Mouse (Mus musculus) forebrain, embryonic 12.5 days (tissue): Measurements from ENCODE around the gene Nfia. TPM values are rescaled to one million over a fixed set of nuclear protein-coding genes. Genes with fewer than 3 reads are reported as not detected.
A peak's percentile ranks its signal among the peaks of the same experiment; 100 is the strongest.

Experiments used
- ATAC-seq: fragments of 200-750 bp; cut with Nextera tagmentation; 2 replicates; pipeline ENCODE4 v1.8.0; 2017; ENCODE audit warnings: moderate TSS enrichment; ENCODE audit not compliant: low FRiP score
- H3K27ac ChIP-seq: fragments of 300-500 bp; sonication (generic); 2 replicates; pipeline ENCODE4 v1.5.1; 2016; ENCODE audit warnings: mild to moderate bottlenecking
- H3K27me3 ChIP-seq: fragments of 300-500 bp; sonication (generic); 2 replicates; pipeline ENCODE4 v1.6.1; 2016; ENCODE audit warnings: mild to moderate bottlenecking
- H3K36me3 ChIP-seq: fragments of 300-500 bp; sonication (generic); replicated peaks from 2 replicates; pipeline ENCODE4 v1.6.1; 2016; ENCODE audit warnings: mild to moderate bottlenecking
- H3K4me1 ChIP-seq: fragments of 300-500 bp; sonication (generic); 2 replicates; pipeline ENCODE4 v1.6.1; 2016
- H3K4me2 ChIP-seq: fragments of 300-500 bp; sonication (generic); 2 replicates; pipeline ENCODE4 v1.6.1; 2016; ENCODE audit warnings: mild to moderate bottlenecking, moderate library complexity
- H3K4me3 ChIP-seq: fragments of 300-500 bp; sonication (generic); replicated peaks from 2 replicates; pipeline ENCODE4 v1.5.1; 2016; ENCODE audit warnings: mild to moderate bottlenecking
- H3K9ac ChIP-seq: fragments of 300-500 bp; sonication (generic); 2 replicates; pipeline ENCODE4 v1.6.1; 2016; ENCODE audit warnings: mild to moderate bottlenecking
- H3K9me3 ChIP-seq: fragments of 300-500 bp; sonication (generic); 2 replicates; pipeline ENCODE4 v1.6.1; 2016
- WGBS: fragments of 180-500 bp; shearing (Covaris S2); methylation state at CpG from one replicate; pipeline ENCODE4 v1.1.7; 2016; 5-methylcytosine and 5-hydroxymethylcytosine counted together
- polyA plus RNA-seq: library from polyadenylated mRNA; unstranded; fragments of >200 nt; fragmentation: Nextera tagmentation; extraction: Ambion mirVana; gene quantifications from 2 replicates; pipeline ENCODE4 v1.2.1, GENCODE M21; 2016

Nfia gene
- polyA plus RNA-seq, 1 experiment from 2014 or later = 62.1 TPM

DNA sequence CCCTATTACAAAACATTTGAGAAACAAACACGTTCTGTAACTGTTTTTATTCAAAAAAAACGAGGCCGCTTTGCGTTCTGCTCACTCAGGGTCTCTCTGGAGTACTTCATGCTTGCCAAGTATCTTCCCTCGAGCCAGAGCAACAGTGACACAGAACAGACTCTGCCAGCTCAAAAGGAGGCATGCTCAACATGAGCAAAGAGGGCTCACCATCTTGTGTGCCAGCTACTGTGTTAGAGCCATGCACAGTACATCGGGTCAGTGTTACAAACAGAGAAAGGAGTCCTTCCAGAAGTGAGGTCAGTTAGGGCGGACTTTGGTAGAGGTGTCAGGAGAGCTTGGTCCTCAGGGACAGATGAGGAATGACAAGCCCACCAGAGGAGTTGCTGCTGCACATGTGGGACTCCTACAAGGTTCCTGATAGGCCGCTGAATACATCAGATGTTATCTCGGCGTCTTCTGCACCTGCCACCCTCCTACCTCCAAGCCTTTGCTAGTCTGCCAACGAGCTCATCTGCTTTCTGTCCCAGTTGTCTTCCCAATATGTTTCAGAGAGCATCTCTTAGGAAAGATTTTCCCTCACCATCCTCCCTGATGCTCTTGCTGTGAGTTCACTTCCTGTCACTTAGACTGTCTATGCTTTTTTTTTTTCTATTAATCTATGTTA lies 224.8 kb downstream of the Nfia start:
- no peak for ATAC-seq
- 89% methylated on average over 11 of the region's 11 CpGs for whole genome bisulfite sequencing

DNA sequence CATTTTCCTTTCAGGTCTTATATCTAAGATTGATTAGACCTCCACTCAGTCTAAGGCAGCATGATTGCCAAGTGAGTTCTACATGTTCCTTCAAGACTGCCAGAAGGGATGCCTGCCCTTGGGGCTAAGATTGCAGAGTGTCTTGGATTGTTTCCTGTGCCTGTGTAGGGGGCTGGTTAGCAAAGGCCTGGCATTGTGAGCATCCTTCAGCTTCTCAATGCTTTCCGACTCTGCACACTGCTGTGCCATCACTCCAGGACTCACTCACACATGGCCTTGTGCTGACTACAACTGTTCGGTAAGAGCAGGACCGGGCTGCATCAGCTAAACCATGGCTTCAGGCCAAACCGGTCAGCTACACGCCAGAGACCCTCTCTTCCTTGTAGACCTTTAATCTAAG lies 229.7 kb downstream of the Nfia start:
- WGBS = 84% methylated on average over 5 of the region's 5 CpGs
- H3K27me3 ChIP-seq = no peaks in the 10 kb centered on the region
- 0 out of 2 replicates have a peak overlapping the region, but pooled peaks have one; percentile 3 for H3K27ac ChIP-seq
- H3K9ac ChIP-seq = no peak overlapping the region
- no peak overlapping the region for H3K4me2 ChIP-seq
- H3K9me3 ChIP-seq = no peaks in the 10 kb centered on the region
- H3K4me1 ChIP-seq = peaks cover 34% of the 10 kb centered on the region
- no peak for ATAC-seq
- H3K36me3 ChIP-seq = peaks cover 8% of the 10 kb centered on the region; the same call in 1 of the 2 replicates
- no peak overlapping the region for H3K4me3 ChIP-seq

More for the DNA sequence above, 224.8 kb downstream of the Nfia start:
- Histone ChIP-seq H3K9ac (no peak overlapping the region), H3K9me3 (no peaks in the 10 kb centered on the region), H3K4me2 (no peak overlapping the region), H3K4me1 (peaks cover 4% of the 10 kb centered on the region; the same call in 1 of the 2 replicates), H3K27me3 (no peaks in the 10 kb centered on the region), H3K27ac (no peak overlapping the region), H3K36me3 (peaks cover 7% of the 10 kb centered on the region; the same call in 1 of the 2 replicates), H3K4me3 (no peak overlapping the region)

DNA sequence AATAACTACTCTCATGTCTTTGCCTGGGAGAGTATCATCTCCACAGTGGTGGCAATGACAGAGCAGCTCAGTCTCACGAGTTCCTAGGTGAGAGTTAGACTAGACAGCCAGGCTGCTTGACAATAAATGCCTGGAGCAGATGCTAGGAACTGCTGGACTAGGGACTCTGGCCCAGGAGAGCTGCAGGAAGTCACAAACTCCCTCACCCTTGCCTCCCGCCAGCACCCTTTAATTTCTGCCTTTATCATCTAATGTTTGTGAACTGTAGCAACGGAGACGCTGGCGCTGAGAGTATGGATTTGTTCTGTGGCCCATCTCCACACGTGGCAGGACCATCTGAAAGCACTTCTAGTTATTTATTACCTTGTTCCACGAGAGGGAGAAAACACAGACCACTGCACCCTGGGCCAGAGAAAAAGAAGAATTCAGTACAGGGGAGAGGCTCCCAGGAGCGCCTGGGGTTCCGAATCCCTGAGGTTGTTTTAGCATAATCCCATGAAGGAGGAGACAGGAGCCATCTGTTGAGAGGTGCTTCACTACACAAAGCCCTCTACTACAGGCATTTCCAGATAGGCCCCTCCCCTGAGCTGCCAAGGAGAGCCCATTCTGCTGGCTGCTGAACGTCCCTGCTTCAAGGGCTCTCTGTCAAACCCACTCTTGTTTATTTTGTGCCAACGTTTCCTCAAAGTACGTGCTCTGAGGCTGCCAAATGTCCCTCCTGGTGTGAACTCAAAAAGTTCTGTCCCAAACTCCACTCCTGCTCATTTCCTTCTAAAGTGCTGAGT lies 231.0 kb downstream of the Nfia start:
- Histone ChIP-seq H3K9ac (peak overlapping the region; percentile 12; the same call in 1 of the 2 replicates), H3K4me1 (peaks cover 34% of the 10 kb centered on the region), H3K9me3 (no peaks in the 10 kb centered on the region), H3K36me3 (peaks cover 8% of the 10 kb centered on the region; the same call in 1 of the 2 replicates), H3K4me2 (peak overlapping the region; percentile 25), H3K4me3 (no peak overlapping the region), H3K27ac (peak overlapping the region; percentile 85), H3K27me3 (no peaks in the 10 kb centered on the region)
- 21% methylated on average over 12 of the region's 12 CpGs for WGBS
- ATAC-seq = peak; percentile 73

DNA sequence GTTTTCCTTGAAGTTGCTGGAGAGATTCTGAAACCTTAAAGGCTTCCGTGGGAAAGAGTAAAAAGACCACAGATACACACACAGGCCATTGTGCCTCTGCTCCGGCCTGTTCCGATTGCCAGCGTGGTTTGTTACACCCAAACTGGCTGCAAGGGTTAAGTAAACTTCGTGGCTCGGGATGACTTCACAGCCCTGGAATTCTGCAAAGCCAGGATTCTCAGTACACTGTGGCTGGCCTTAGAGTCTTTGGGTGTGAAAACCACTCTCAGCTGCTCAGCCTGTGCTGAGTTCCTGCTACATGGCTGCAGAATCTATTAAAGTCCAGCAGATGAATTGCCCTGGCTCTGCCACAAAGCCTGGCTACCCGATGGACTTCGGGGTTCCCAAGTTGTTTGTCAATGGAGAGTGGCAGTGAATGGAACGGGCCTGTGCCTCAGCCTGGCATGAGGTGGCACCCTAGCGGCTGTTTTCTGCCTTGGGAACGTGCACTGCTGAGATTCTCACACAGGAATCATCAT lies 231.6 kb downstream of the Nfia start:
- H3K9me3 ChIP-seq = no peaks in the 10 kb centered on the region
- peak overlapping the region; percentile 85 for H3K27ac ChIP-seq
- no peaks in the 10 kb centered on the region for H3K27me3 ChIP-seq
- H3K4me3 ChIP-seq = no peak overlapping the region
- H3K4me1 ChIP-seq = peaks cover 40% of the 10 kb centered on the region
- WGBS = 4% methylated on average over 11 of the region's 11 CpGs
- H3K4me2 ChIP-seq = peak overlapping the region; percentile 25
- ATAC-seq = peak; percentile 85
- 0 out of 2 replicates have a peak overlapping the region, but pooled peaks have one; percentile 12 for H3K9ac ChIP-seq
- peaks cover 8% of the 10 kb centered on the region; the same call in 1 of the 2 replicates for H3K36me3 ChIP-seq

DNA sequence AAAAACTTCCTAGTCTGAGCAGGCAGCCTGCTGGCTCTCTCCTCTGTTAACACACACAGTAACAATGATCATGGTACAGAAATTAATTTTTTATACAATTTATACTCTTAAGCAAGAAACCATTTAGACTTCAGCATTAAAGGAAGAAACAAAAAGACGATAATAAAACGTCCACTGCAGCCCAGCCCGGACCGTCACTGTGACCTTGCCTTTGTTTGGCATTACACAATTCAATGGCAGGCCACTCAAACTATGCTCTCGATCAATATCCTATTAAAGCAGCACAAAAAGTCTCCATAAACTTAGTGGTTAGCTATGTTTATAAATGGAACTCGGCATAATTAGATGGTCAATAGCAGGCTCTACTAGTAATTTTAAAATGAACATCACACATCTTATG lies 232.5 kb downstream of the Nfia start:
- Histone ChIP-seq H3K9ac (no peak overlapping the region), H3K4me2 (no peak overlapping the region), H3K4me1 (peaks cover 47% of the 10 kb centered on the region), H3K4me3 (no peak overlapping the region), H3K9me3 (no peaks in the 10 kb centered on the region), H3K36me3 (peaks cover 8% of the 10 kb centered on the region; the same call in 1 of the 2 replicates), H3K27me3 (no peaks in the 10 kb centered on the region), H3K27ac (peak overlapping the region; percentile 85)
- ATAC-seq = no peak
- 46% methylated on average over 6 of the region's 6 CpGs for WGBS

DNA sequence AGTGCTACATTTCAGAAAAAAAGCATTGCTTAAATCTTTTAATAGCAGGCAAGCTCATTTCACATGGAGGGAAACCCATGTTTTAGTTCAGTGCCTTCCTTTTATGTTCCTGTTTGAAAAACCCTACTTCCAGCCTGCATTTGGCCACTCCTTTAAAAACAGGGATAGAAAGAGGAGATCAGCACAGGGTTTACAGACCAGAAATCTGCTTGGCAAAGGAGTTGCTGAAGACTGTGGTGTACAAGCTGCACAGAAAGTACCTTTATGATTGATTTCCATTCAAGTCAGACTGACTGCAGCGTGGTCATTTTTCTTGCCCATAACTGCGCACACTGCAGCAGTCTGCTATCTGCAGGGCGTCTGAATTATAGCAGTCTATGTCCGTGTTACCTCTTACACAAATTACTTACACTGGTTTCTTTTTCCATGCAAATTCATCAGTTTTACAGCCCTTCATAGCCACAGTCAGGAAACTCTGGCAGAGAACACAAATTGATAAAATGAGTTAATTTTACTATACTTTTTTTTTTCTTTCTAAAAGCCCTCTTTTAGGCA lies 236.4 kb downstream of the Nfia start:
- Histone ChIP-seq H3K36me3 (no peaks in the 10 kb centered on the region), H3K9ac (no peak overlapping the region), H3K27ac (peak overlapping the region; percentile 68), H3K4me2 (no peak overlapping the region), H3K4me3 (no peak overlapping the region), H3K27me3 (no peaks in the 10 kb centered on the region), H3K9me3 (no peaks in the 10 kb centered on the region), H3K4me1 (peaks cover 31% of the 10 kb centered on the region)
- WGBS = 57% methylated on average over 4 of the region's 4 CpGs
- ATAC-seq = no peak

DNA sequence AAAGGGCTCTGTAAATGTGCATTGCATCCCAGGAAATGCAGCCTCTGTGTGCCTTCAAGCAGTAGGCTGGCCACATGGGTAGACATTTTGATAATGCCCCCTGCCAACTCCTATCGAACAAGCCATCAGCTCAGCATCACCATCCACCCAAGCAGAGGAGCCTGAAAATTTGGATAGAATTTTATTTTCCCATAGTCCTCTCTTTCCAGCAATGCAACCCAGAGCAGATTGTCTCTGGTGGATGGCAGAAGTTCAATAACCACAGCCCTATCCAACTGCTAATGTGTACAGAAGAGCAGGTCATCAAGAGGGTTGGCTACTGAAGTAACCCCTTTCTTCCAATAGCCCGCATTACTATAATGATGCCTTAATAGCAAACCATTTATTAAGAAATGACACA lies 237.4 kb downstream of the Nfia start:
- Histone ChIP-seq H3K36me3 (peaks cover 10% of the 10 kb centered on the region), H3K27me3 (no peaks in the 10 kb centered on the region)
- no peak for ATAC-seq

DNA sequence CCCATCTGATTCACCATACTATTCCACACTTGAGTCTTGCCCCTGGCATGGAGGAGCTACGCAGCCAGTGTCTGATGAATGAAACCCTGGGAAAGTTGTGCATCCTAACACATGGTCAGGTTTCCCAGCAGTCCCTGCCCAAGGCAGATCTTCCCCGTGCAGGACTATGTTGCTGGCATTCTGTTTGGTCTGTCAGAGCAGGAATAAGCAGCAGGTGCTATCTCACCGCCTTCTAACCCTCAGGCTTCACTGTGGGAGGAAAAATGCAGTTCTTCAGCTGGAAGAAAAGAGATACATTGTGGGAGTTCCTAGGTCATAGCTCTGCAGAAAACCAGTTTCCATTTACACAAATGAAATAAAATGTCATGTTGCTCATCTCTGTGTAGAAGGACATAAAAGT lies 247.3 kb downstream of the Nfia start:
- Histone ChIP-seq H3K4me2 (no peak overlapping the region), H3K9ac (no peak overlapping the region), H3K9me3 (no peaks in the 10 kb centered on the region), H3K27ac (no peak overlapping the region), H3K4me1 (peaks cover 9% of the 10 kb centered on the region), H3K4me3 (no peak overlapping the region), H3K36me3 (peaks cover 56% of the 10 kb centered on the region), H3K27me3 (no peaks in the 10 kb centered on the region)
- 81% methylated on average over 3 of the region's 3 CpGs for WGBS
- ATAC-seq = no peak

More for the DNA sequence above, 237.4 kb downstream of the Nfia start:
- no peak overlapping the region for H3K4me3 ChIP-seq
- H3K27ac ChIP-seq = no peak overlapping the region
- H3K4me2 ChIP-seq = no peak overlapping the region
- 93% methylated on average over 2 of the region's 2 CpGs for WGBS
- peaks cover 20% of the 10 kb centered on the region for H3K4me1 ChIP-seq
- no peak overlapping the region for H3K9ac ChIP-seq
- no peaks in the 10 kb centered on the region for H3K9me3 ChIP-seq

DNA sequence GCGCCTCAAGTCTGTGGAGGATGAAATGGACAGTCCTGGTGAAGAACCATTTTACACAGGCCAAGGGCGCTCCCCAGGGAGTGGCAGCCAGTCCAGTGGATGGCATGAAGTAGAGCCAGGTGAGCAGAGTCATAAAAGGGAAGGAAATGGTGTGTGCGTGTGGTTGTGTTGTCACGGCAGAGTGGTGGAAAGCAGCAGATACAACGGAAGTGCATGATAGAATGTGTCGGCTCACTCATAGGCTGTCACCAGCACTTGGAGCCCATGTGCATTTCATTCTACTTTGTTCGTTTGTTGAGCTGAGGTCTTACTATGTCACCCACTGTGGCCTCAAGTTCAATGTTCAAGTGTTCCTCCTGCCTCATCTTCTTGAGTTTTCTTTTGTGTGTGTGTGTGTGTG lies 248.3 kb downstream of the Nfia start:
- H3K4me2 ChIP-seq = no peak overlapping the region
- 95% methylated on average over 7 of the region's 7 CpGs for WGBS
- H3K9ac ChIP-seq = no peak overlapping the region
- no peak overlapping the region for H3K27ac ChIP-seq
- H3K9me3 ChIP-seq = no peaks in the 10 kb centered on the region
- no peak overlapping the region for H3K4me3 ChIP-seq
- no peaks in the 10 kb centered on the region for H3K27me3 ChIP-seq
- H3K4me1 ChIP-seq = peaks cover 9% of the 10 kb centered on the region
- peaks cover 47% of the 10 kb centered on the region for H3K36me3 ChIP-seq
- no peak for ATAC-seq

DNA sequence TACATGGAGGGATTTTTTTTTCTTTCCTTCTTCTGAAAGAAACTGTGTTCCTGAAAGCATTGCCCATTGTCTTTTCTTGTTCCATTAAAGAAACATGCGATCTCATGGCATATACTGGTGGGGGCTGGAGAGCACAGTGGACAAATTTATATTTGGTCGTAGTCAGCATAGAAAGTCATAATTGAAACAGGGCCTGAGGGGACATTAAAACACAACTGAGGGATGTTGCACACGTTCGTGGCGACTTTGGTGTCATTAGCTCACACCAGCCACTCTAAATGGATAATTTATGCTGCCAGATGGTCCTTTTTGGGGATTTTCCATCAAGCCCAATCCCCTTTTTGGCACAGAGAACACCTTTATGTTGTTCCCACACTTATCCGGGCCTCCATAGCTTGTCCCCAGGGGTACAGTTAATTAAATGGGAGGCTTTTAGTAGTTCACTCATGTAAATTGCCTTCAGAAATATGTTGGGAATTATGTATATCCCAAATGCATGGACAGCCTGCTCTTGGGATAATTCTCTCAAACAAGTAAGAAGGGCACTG lies 250.8 kb downstream of the Nfia start:
- Histone ChIP-seq H3K36me3 (peaks cover 27% of the 10 kb centered on the region; the same call in 1 of the 2 replicates), H3K4me3 (no peak overlapping the region), H3K4me1 (peaks cover 16% of the 10 kb centered on the region), H3K9ac (no peak overlapping the region), H3K9me3 (no peaks in the 10 kb centered on the region), H3K4me2 (no peak overlapping the region), H3K27ac (peak overlapping the region; percentile 70), H3K27me3 (no peaks in the 10 kb centered on the region)
- ATAC-seq = 0 out of 2 replicates have a peak, but pooled peaks have one; percentile 55
- WGBS = 56% methylated on average over 6 of the region's 6 CpGs

DNA sequence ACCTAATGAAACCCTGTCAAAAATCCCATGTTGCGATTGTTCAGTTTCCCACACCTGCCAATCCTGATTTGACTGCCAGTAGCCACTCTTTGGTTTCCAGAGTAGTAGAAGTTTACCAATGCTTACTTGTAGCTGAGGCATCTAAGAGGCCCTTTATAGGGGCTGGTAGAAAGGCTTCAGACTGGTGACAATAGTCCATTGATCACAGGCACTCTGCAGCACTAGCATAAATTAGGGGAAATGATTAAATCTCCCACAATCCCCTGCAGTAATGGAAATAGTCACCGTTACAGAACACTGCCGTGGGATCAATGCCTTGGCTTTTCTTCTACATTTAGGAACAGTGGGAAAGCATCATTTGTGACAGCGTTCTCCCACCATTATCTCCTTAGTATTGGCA lies 254.9 kb downstream of the Nfia start:
- Histone ChIP-seq H3K4me2 (no peak overlapping the region), H3K9ac (no peak overlapping the region), H3K36me3 (peaks cover under 1% of the 10 kb centered on the region), H3K4me3 (no peak overlapping the region), H3K4me1 (peaks cover 20% of the 10 kb centered on the region), H3K27me3 (no peaks in the 10 kb centered on the region), H3K9me3 (no peaks in the 10 kb centered on the region), H3K27ac (peak overlapping the region; percentile 27)
- 47% methylated on average over 4 of the region's 4 CpGs for WGBS
- peak; percentile 49 for ATAC-seq

DNA sequence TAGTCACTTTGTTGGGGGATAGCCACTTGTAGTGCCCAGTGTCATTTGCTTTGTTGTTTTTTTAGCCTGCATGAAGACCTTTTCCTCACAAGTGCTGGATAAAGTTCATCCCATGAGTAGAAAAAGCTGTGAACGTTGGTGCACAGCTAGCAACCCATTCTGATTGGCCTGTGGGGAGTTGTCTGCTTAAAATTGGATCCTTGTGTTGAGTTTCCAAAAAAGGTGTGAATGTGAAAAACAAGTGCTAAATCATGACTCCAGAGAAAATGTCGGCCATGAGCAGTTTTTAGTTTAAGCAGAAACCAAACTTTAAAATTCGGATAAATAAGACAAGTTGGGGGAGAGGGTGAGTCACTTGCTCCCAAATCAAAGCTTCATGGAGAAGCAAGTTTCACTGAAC lies 259.3 kb downstream of the Nfia start:
- no peak overlapping the region for H3K4me3 ChIP-seq
- 78% methylated on average over 3 of the region's 3 CpGs for WGBS
- no peak overlapping the region for H3K4me2 ChIP-seq
- ATAC-seq = no peak
- H3K36me3 ChIP-seq = peaks cover 3% of the 10 kb centered on the region; the same call in 1 of the 2 replicates
- peaks cover 11% of the 10 kb centered on the region; the same call in 1 of the 2 replicates for H3K4me1 ChIP-seq
- H3K27ac ChIP-seq = no peak overlapping the region
- no peaks in the 10 kb centered on the region for H3K9me3 ChIP-seq
- no peak overlapping the region for H3K9ac ChIP-seq
- H3K27me3 ChIP-seq = no peaks in the 10 kb centered on the region
